Mouse (Mus musculus) thymus, adult 2 months (tissue): Measurements from ENCODE around the gene 2610028H24Rik. TPM values are rescaled to one million over a fixed set of nuclear protein-coding genes. Genes with fewer than 3 reads are reported as not detected.

ENCODE experiments used
- DNase-seq: peaks from one replicate; pipeline ENCODE4 v3.0.0; 2021
- H3K27ac ChIP-seq: fragments of 200-500 bp; 2 replicates; pipeline ENCODE4 v1.5.1; 2012; ENCODE audit warnings: low read length, control low read depth; ENCODE audit not compliant: control insufficient read depth, insufficient read depth
- H3K27me3 ChIP-seq: fragments of 200-500 bp; 2 replicates; pipeline ENCODE4 v1.6.1; 2012; ENCODE audit warnings: mild to moderate bottlenecking, low read length, moderate library complexity, mixed read lengths; ENCODE audit not compliant: control insufficient read depth, insufficient read depth
- H3K36me3 ChIP-seq: fragments of 200-500 bp; 2 replicates; pipeline ENCODE4 v1.6.1; 2012; ENCODE audit warnings: mild to moderate bottlenecking, low read length, moderate library complexity; ENCODE audit not compliant: control insufficient read depth, insufficient read depth
- H3K4me1 ChIP-seq: fragments of 200-500 bp; replicated peaks from 2 replicates; pipeline ENCODE4 v1.6.1; 2012; ENCODE audit warnings: low read length; ENCODE audit not compliant: control insufficient read depth, insufficient read depth
- H3K4me3 ChIP-seq: fragments of 200-500 bp; 2 replicates; pipeline ENCODE4 v1.5.1; 2012; ENCODE audit warnings: mild to moderate bottlenecking, low read length, control low read depth, moderate library complexity; ENCODE audit not compliant: control insufficient read depth, insufficient read depth
- CTCF ChIP-seq: fragments of 200-500 bp; IDR thresholded peaks from 2 replicates; pipeline ENCODE4 v1.5.1; 2012; ENCODE audit warnings: mild to moderate bottlenecking, control low read depth, low read length, moderate library complexity, borderline replicate concordance; ENCODE audit not compliant: control insufficient read depth, poor library complexity, insufficient read depth; ENCODE audit errors: extremely low read depth
- POLR2A ChIP-seq: fragments of 200-500 bp; IDR thresholded peaks from 2 replicates; pipeline ENCODE4 v1.6.1; 2012; ENCODE audit warnings: mild to moderate bottlenecking, low read length, control low read depth, moderate library complexity; ENCODE audit not compliant: control insufficient read depth, poor library complexity, insufficient read depth; ENCODE audit errors: extremely low read depth
- WGBS: fragments of 180-500 bp; shearing (Covaris S2); methylation state at CpG from one replicate; pipeline ENCODE4 v1.1.7; 2018; 5-methylcytosine and 5-hydroxymethylcytosine counted together
- polyA plus RNA-seq: library from polyadenylated mRNA; depleted of rRNA; stranded (reverse); fragments of >200 nt; gene quantifications from 2 replicates; pipeline ENCODE4 v1.2.3, GENCODE M21; 2012

The 2610028H24Rik gene
- polyA plus RNA-seq, 1 experiment: 0.61 TPM

GRCm38 (mm10) chr10:76442178-76443088 is 6.4 kb upstream of the 2610028H24Rik start, which contains the start of gene Pcnt:
Gene Pcnt (minus strand): TSS chr10:76442786.
- Histone ChIP-seq H3K27ac (peak within 1 kb of the TSS; percentile 87), H3K27me3 (no peaks in the 10 kb centered on the region), H3K4me3 (peak within 1 kb of the TSS; percentile 80), H3K4me1 (peaks cover 19% of the 10 kb centered on the region), H3K36me3 (peaks cover 6% of the 10 kb centered on the region; the same call in 1 of the 2 replicates)
- under 1% methylated on average over 78 of the region's 78 CpGs for WGBS
- DNase-seq: peak; percentile 96
- TF ChIP-seq CTCF: peak; percentile 77
- TF ChIP-seq POLR2A: peak; percentile 47; the same call in 1 of the 2 replicates

DNA sequence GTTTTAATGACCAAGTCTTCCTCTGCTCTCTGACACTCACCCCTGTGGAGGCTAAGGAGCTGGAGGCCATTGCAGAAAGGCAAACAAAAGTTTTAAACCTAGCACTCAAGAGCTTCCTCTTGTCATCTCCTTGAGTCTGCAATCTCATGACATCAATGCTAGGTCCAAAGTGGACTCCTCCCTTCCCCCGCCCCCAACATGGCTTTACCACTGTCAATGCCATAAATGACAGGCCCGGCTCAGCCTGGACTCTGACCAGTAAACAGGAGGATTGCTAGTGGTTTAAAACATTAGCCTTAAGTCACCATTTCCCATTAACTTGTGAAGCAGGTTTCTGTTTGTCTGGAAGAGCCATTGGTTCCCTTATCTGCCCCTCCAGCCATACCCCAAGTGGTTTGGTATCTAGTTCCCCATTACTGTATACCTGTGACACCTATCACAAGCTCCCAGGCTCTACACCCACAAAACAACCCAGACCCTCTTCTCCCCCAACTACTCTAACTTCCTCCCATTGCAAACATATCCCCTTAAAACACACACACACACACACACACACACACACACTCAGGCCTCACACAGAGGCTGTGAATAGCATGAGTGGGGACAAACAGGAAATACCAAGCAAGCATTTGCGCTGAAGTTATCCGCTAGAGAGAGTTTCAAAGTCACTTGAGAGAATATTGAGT is 2.7 kb upstream of the 2610028H24Rik start:
- Histone ChIP-seq H3K36me3 (no peaks in the 10 kb centered on the region), H3K4me3 (no peak overlapping the region), H3K4me1 (peaks cover 10% of the 10 kb centered on the region), H3K27me3 (no peaks in the 10 kb centered on the region), H3K27ac (no peak overlapping the region)
- WGBS: 36% methylated on average over 4 of the region's 4 CpGs
- no peak for TF ChIP-seq POLR2A
- TF ChIP-seq CTCF: no peak
- no peak for DNase-seq

- H3K4me3 ChIP-seq: no peak overlapping the region
- 90% methylated on average over 15 of the region's 15 CpGs for WGBS
- H3K27ac ChIP-seq: no peak overlapping the region
- H3K27me3 ChIP-seq: no peaks in the 10 kb centered on the region
- H3K36me3 ChIP-seq: no peaks in the 10 kb centered on the region
- no peak for TF ChIP-seq POLR2A
- TF ChIP-seq CTCF: no peak
- no peak for DNase-seq
- H3K4me1 ChIP-seq: peaks cover 4% of the 10 kb centered on the region
These were observed 1.3 kb upstream of the 2610028H24Rik start for GRCm38 (mm10) chr10:76447406-76448229.

GRCm38 (mm10) chr10:76455289-76455688 is 6.4 kb downstream of the 2610028H24Rik start:
- DNase-seq: peak; percentile 49

DNA sequence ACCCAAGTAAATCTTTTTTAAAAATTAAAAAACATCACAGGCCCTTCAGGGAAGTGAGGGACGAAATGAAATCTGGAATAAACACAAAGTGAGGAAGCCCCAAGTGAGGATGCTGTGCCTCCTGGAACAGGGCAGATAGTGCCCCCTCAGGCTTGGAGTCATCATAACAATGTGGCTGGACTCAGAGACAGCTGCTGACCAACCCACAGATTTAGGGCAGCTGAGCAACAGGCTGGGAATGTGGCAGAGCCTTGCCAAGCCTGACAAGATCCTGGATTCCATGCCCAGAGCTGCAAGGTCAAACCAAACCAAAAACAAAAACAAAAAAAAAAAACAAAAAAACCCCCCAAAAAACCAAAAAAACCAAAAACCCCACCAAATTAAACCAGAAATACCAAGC is 12.4 kb downstream of the 2610028H24Rik start:
- Histone ChIP-seq H3K27me3 (no peaks in the 10 kb centered on the region), H3K27ac (no peak overlapping the region), H3K4me1 (no peaks in the 10 kb centered on the region), H3K36me3 (no peaks in the 10 kb centered on the region), H3K4me3 (no peak overlapping the region)
- TF ChIP-seq CTCF (no peak), POLR2A (no peak)
- no peak for DNase-seq
- WGBS: 85% methylated on average over 1 of the region's 1 CpGs

More at GRCm38 (mm10) chr10:76455289-76455688, 6.4 kb downstream of the 2610028H24Rik start:
- H3K4me1 ChIP-seq: no peaks in the 10 kb centered on the region
- H3K27ac ChIP-seq: no peak overlapping the region
- WGBS: 63% methylated on average over 5 of the region's 5 CpGs
- H3K36me3 ChIP-seq: no peaks in the 10 kb centered on the region
- no peaks in the 10 kb centered on the region for H3K27me3 ChIP-seq
- no peak overlapping the region for H3K4me3 ChIP-seq
- no peak for TF ChIP-seq POLR2A
- peak; percentile 12; the same call in 1 of the 2 replicates for TF ChIP-seq CTCF
